Mouse (Mus musculus) megakaryocyte, embryonic 14.5 days (primary cell): ENCODE results near the gene Pik3ca. TPM values are rescaled to one million over a fixed set of nuclear protein-coding genes. Genes with fewer than 3 reads are reported as not detected.
A peak's percentile ranks its signal among the peaks of the same experiment; 100 is the strongest.

Experiments
- H3K27me3 ChIP-seq: replicated peaks from 2 replicates; pipeline ENCODE3; 2012; ENCODE audit warnings: inconsistent platforms
- H3K36me3 ChIP-seq: replicated peaks from 2 replicates; pipeline ENCODE3; 2012; ENCODE audit warnings: low read length, inconsistent platforms, mixed read lengths
- H3K4me1 ChIP-seq: 2 replicates; pipeline ENCODE4 v1.6.1; 2012; ENCODE audit warnings: inconsistent platforms
- H3K4me3 ChIP-seq: replicated peaks from 2 replicates; pipeline ENCODE3; 2012; ENCODE audit warnings: moderate library complexity, mild to moderate bottlenecking, inconsistent platforms
- H3K9me3 ChIP-seq: 2 replicates; pipeline ENCODE4 v1.6.1; 2012; ENCODE audit warnings: inconsistent platforms
- FLI1 ChIP-seq: IDR thresholded peaks from 2 replicates; pipeline ENCODE4 v1.6.1; 2012; ENCODE audit warnings: low read length, inconsistent platforms, mixed read lengths
- GATA1 ChIP-seq: IDR thresholded peaks from 3 replicates; pipeline ENCODE4 v1.6.1; 2012; ENCODE audit warnings: mixed read lengths, low read length, inconsistent platforms, borderline replicate concordance
- polyA plus RNA-seq: library from polyadenylated mRNA; stranded (reverse); fragments of >175 nt; gene quantifications from 2 replicates; pipeline ENCODE4 v1.2.3, GENCODE M21; 2012; ENCODE audit warnings: low replicate concordance; ENCODE audit not compliant: insufficient read depth

Gene Pik3ca
- polyA plus RNA-seq, 1 experiment, result 0.81 TPM

DNA sequence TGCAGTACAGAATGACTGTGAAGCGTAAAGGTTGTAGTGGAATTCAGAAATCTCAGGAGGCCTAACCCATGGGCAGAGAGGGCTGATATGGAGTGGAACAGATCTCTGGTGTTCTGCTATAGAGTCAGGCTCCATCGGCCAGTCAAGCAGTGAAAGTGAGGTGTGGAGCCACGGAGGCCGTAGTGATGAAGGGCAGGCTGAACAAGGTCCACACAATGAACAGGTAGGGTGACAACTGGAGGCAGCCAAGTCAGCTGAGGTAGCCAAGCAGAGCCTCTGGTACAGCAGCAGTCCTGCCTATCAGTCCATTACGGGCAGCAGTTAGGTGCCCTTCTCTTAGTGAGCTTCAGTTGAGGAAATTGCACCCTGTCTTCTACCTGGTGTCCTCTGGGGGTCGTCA is 24.2 kb upstream of the Pik3ca start:
- Histone ChIP-seq H3K27me3 (no peaks in the 10 kb centered on the region), H3K9me3 (peaks cover 8% of the 10 kb centered on the region; the same call in 1 of the 2 replicates), H3K36me3 (no peaks in the 10 kb centered on the region), H3K4me1 (peaks cover 12% of the 10 kb centered on the region), H3K4me3 (no peak overlapping the region)
- TF ChIP-seq GATA1 (no peak), FLI1 (no peak)

DNA sequence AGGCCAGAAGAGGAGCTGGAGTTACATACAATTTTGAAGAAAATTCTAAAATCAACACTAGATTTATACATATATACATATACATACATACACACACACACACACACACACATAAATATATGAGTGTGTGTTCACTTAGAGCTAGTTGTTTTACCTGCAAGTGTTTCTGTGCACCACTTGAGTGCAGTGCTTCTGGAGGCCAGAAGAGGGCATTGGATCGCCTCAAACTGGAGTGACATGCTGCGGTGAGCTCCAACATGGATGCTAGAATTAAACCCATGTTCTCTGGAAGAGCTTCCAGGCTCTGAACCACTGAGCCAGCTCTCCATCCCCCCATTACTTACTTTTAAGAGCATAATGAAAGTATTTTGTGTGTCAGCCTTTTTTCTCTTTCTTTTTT is 17.6 kb upstream of the Pik3ca start:
- peaks cover 12% of the 10 kb centered on the region for H3K4me1 ChIP-seq
- no peak overlapping the region for H3K4me3 ChIP-seq
- no peaks in the 10 kb centered on the region for H3K27me3 ChIP-seq
- no peak for TF ChIP-seq FLI1
- TF ChIP-seq GATA1, result no peak
- no peaks in the 10 kb centered on the region for H3K36me3 ChIP-seq
- peaks cover 8% of the 10 kb centered on the region; the same call in 1 of the 2 replicates for H3K9me3 ChIP-seq

DNA sequence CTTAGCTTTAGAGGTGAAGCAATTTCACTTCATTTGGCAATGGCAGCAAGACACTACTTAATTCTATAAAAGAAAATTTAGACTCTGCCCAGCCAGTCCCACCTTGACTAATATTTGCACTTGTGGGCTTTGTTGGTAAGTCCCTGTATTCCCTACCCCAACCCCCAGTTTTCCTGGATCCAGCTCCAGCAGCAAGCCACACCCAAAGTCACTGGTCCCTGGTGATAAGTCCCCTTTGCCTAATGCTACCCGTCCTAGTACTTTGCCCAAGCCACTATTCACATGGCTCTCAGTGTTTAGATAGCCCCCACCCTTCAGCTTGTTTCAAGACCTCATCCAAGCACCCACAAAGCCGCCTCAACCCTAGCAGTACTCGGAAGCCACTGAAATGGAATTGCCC is 15.9 kb upstream of the Pik3ca start:
- TF ChIP-seq FLI1 (no peak), GATA1 (no peak)
- H3K36me3 ChIP-seq, result no peaks in the 10 kb centered on the region
- H3K4me1 ChIP-seq, result peaks cover 12% of the 10 kb centered on the region
- peaks cover 6% of the 10 kb centered on the region for H3K27me3 ChIP-seq
- no peak overlapping the region for H3K4me3 ChIP-seq
- no peaks in the 10 kb centered on the region for H3K9me3 ChIP-seq

DNA sequence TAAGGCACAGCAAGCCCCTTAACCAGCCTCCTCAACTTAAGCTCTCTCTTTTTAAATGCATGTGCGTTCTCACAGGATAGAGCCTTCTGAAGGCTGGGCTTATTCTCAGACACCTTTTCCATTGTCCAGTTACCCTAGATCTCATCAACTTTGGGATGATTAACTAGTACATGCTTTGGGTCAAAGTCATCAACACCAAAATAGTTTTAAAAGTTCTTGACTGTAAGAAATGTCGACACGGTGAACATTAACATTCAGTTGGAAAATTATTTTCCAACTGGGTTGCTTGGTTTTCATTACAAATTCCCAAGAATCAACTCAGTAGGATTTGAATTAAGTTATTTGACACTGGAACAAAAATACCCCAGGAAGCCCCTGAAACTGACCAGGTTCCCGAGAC is 4.6 kb upstream of the Pik3ca start:
- Histone ChIP-seq H3K4me3 (no peak overlapping the region), H3K4me1 (peaks cover 27% of the 10 kb centered on the region), H3K36me3 (no peaks in the 10 kb centered on the region), H3K27me3 (no peaks in the 10 kb centered on the region), H3K9me3 (0 out of 2 replicates have a peak, but pooled peaks cover 4% of the 10 kb centered on the region)
- TF ChIP-seq GATA1, result no peak
- no peak for TF ChIP-seq FLI1

DNA sequence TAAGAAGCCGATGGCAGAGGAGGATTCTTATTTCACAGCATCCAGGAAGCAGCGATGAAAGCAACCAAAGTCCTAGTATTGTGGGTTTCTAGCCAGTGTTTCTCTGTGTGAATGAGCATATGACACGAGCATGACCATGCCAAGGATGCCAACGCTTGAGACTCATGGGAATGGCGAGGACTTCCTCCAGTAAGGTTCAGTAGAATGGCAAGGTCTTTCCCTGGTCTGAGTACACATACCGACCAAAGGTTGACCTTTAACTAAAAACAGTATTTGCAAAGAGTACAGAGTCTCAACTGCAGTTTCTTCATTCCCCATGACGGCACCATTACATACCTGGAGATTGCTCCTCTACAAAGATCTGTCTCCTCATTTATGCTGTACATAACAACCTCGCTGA is 3.5 kb upstream of the Pik3ca start:
- H3K9me3 ChIP-seq, result 0 out of 2 replicates have a peak, but pooled peaks cover 4% of the 10 kb centered on the region
- no peak for TF ChIP-seq FLI1
- no peak for TF ChIP-seq GATA1
- no peaks in the 10 kb centered on the region for H3K36me3 ChIP-seq
- H3K27me3 ChIP-seq, result no peaks in the 10 kb centered on the region
- H3K4me1 ChIP-seq, result peaks cover 28% of the 10 kb centered on the region
- H3K4me3 ChIP-seq, result no peak overlapping the region

DNA sequence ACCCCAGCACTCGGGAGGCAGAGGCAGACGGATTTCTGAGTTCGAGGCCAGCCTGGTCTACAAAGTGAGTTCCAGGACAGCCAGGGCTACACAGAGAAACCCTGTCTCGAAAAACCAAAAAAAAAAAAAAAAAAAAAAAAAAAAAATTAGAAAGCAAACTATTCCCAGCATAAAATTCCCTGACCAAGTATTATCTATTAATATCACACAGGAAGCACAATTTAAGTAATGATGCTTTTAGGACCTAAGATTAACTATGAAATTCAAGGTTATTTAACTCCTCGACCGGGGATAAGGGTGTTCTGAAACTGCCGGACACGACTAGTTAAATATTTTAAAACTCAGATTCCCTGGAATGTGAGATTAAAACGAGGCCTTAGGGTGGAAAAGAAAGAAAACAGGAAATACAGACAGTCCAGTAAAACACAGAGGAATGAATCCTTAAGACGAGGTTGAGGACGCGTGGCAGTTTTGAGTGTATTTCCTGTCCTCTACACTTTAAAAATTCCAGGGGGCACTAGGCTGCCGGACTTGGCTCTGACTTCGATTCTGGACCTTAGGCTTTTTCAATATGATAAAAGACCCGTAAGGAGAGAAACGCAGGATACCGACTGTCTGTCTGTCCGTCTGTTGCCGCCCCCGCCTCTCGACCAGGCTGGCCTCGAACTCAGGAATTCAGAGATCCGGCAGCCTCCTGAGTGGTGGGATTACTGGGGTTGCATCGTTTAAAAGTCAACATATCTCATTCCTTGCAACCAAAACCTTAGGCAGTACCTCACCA is 1.5 kb upstream of the Pik3ca start:
- no peaks in the 10 kb centered on the region for H3K36me3 ChIP-seq
- peaks cover 44% of the 10 kb centered on the region for H3K4me1 ChIP-seq
- 0 out of 2 replicates have a peak, but pooled peaks cover 2% of the 10 kb centered on the region for H3K9me3 ChIP-seq
- TF ChIP-seq FLI1 (no peak), GATA1 (no peak)
- no peaks in the 10 kb centered on the region for H3K27me3 ChIP-seq
- peak overlapping the region; percentile 98 for H3K4me3 ChIP-seq

DNA sequence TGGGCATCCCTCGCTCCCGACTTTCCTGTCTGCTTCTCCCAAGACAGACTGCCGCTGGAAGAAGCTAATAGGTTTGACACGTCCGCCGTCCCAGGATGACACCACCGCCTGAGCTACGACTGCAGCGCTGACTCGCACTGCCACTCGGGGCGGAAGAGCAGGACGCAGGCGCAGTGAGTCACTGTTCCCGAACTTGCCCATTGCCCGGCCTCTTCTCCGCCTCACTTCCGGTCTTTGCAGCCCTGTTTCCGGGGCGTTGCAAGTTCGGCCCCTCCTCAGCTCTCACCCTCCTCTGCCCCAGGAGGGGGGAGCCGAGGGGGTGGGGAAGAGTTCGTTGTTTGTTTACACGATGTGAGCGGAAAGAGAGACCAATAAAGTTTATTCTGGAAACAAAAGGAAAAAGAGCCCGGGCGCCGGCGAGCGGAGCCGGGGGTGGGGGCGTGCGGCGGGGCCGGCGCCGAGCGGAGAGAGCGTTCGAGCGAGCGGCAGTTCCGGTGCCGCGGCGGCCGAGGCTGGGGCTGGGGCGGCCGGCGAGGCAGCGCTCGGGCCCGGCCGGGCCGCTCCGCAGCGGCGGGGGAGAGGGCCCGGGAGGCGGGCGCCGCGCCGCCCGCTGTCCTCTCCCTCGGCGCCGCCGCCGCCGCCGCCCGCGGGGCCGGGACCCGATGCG is 544 bp upstream of the Pik3ca start:
- Histone ChIP-seq H3K9me3 (no peaks in the 10 kb centered on the region), H3K27me3 (no peaks in the 10 kb centered on the region), H3K36me3 (no peaks in the 10 kb centered on the region), H3K4me1 (peaks cover 50% of the 10 kb centered on the region), H3K4me3 (peak overlapping the region; percentile 98)
- TF ChIP-seq GATA1 (no peak), FLI1 (peak; percentile 90; the same call in 1 of the 2 replicates)

DNA sequence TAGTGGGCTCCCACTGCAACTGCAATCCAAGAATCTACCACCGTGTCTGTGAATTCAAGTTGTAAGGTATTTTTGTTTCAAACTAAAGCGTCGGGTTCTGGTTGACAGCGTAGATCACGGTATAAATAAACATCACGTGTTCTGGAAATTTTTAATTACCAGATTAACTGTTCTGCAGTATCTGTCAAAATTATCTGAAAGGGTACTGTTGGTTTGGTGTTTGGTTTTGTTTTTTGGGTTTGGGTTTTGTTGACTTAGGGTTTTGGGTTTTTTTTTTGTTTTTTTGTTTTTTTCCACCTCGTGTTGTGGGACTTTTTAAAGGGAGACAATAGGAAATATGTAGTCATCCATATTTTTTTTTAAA is 686 bp downstream of the Pik3ca start:
- Histone ChIP-seq H3K4me3 (peak overlapping the region; percentile 98), H3K4me1 (peaks cover 53% of the 10 kb centered on the region), H3K27me3 (no peaks in the 10 kb centered on the region), H3K36me3 (no peaks in the 10 kb centered on the region), H3K9me3 (no peaks in the 10 kb centered on the region)
- no peak for TF ChIP-seq GATA1
- no peak for TF ChIP-seq FLI1

DNA sequence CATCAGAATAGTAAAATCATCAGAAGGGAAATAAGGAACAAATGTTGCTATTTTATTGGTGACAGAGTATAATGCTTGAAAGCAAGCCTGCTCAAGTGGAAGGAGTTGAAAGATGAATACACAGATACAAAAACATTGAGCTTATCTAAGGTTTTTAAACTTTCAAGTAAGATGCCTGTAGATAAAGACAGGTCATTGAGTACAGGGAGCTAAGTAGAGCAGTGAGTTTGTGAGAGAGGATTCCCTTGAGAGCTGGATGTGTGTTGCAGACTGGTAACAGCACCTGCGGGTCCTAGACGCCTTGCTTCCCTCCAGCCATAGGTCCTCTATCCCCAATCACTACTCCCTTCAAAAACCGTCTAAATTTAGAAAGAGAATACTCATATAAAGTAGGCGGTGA is 1.2 kb downstream of the Pik3ca start:
- peaks cover 53% of the 10 kb centered on the region for H3K4me1 ChIP-seq
- H3K9me3 ChIP-seq, result no peaks in the 10 kb centered on the region
- no peaks in the 10 kb centered on the region for H3K36me3 ChIP-seq
- peak overlapping the region; percentile 67 for H3K4me3 ChIP-seq
- TF ChIP-seq GATA1, result no peak
- H3K27me3 ChIP-seq, result no peaks in the 10 kb centered on the region

DNA sequence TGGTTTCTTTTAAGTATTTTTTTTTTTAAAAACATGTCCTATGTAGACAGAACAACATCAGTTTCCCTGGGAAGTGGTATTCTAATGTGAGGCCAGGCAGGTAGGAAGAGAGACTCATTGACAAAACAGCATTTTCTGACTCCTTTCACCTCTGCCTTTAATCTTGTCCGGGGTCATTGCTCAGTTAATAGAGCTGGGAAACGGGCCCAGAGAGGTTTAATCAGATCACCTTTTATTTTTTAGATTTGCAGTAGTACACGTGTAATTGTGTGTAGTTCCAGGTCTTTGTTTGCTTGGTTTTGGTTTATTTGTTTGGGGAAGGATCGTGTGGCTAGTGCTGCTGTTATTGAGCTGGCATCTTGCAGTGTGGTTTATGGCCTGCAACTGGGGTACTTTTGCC is 1.9 kb downstream of the Pik3ca start:
- Histone ChIP-seq H3K9me3 (no peaks in the 10 kb centered on the region), H3K4me3 (peak overlapping the region; percentile 65), H3K36me3 (no peaks in the 10 kb centered on the region), H3K27me3 (no peaks in the 10 kb centered on the region), H3K4me1 (peaks cover 52% of the 10 kb centered on the region)
- TF ChIP-seq FLI1 (no peak), GATA1 (no peak)
